Mouse (Mus musculus) spleen, adult 2 months (tissue): Measurements from ENCODE around the gene Rims3.

Experiments used
- CTCF ChIP-seq: fragments of 200-500 bp; IDR thresholded peaks from 2 replicates; pipeline ENCODE4 v1.5.1; 2011; ENCODE audit warnings: mild to moderate bottlenecking, inconsistent platforms; ENCODE audit not compliant: insufficient read depth, insufficient read length, insufficient replicate concordance; ENCODE audit errors: extremely low read depth
- POLR2A ChIP-seq: fragments of 200-500 bp; IDR thresholded peaks from 2 replicates; pipeline ENCODE4 v1.6.1; 2011; ENCODE audit warnings: low read depth, low read length, inconsistent platforms

DNA sequence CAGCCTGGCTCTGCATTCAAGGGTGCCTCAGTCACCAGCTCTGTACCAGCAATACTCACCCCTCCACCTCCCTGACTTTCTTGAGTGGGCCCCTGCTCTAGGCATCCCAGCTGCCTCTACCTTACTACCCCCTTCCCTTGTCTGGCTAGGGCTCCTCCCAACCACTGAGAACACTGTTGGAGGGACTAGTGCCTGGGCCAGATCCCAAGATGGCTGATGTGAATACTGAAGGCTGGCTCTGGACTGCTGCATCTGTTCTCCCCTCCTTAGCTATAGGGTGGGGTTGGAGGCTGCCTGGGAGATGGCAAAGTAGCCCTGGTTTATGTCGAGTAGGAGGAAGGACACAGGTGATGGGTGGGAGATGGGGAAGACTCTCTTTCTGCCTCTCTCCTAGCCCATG lies 37.9 kb downstream of the Rims3 start:
- TF ChIP-seq CTCF, result no peak
- TF ChIP-seq POLR2A, result no peak
